Mouse (Mus musculus) megakaryocyte, embryonic 14.5 days (primary cell): ENCODE data around the gene Aoc3.

ENCODE experiments used
- FLI1 ChIP-seq: IDR thresholded peaks from 2 replicates; pipeline ENCODE4 v1.6.1; 2012; ENCODE audit warnings: low read length, inconsistent platforms, mixed read lengths
- GATA1 ChIP-seq: IDR thresholded peaks from 3 replicates; pipeline ENCODE4 v1.6.1; 2012; ENCODE audit warnings: mixed read lengths, low read length, inconsistent platforms, borderline replicate concordance

GRCm38 (mm10) chr11:101353436-101353835 is 23.0 kb downstream of the Aoc3 start:
- TF ChIP-seq GATA1 (no peak), FLI1 (no peak)
